Mouse (Mus musculus) yolk sac, embryonic 10.5 days (tissue): ENCODE results near the gene Phlpp1.

ENCODE experiments used
- DNase-seq: peaks from one replicate; pipeline ENCODE4 v3.0.0-alpha.2; 2017; ENCODE audit warnings: low spot score

The Phlpp1 gene

DNA sequence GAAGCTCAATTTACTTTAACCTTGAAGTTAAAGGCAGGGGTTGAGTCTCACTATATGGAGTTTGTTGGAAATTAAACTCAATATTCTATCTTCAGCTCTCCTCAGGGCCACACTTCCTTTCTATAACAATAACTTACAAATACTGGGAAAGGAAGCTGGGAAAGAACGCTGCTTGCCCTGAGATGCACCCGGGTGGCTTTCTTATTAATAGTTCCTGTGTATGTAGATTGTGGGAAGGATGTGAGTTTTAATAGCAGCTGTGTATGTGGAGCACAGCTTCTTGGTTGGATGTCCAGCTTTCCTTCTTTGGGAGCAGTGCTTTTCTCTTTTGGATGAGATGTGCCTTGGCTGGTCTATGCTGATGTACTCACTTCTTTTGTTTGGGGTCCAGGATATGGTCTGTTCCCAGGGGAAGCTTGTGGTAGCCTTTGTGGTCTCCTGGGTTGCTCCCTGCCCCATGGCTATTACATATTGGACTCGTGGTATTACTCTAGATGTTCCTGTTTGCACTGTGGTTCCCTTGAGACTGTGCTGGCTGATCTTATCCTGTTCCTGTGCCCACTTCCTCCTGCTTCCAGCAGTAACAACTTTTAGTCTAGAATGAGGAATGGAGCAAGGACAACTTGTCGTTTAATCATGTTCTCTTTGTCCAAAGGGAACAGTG lies 145.2 kb downstream of the Phlpp1 start:
- no peak for DNase-seq

GRCm38 (mm10) chr1:106318341-106318740 lies 146.8 kb downstream of the Phlpp1 start:
- DNase-seq = no peak

DNA sequence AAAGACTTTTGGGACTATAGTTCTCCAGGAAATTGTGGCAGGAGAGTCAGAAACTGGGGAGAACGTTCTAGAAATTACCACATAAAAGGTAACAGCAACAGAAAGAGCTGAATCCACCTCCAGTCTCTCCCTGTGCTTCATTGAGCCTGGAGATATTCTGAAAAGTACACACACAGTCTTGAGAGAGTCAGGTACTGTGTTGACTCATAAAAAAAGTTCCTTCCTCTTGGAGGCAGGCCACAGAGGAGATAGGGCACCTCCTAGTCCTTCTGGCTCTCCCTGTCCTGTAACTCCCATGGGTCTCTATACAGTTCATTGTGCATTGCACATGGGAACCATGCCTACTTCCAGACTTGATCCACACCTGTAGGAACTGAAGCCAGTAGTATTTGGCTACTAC lies 149.0 kb downstream of the Phlpp1 start:
- no peak for DNase-seq

GRCm38 (mm10) chr1:106321432-106322126 lies 150.0 kb downstream of the Phlpp1 start:
- DNase-seq = no peak

- DNase-seq = no peak
These were observed 155.1 kb downstream of the Phlpp1 start for GRCm38 (mm10) chr1:106326691-106327090.

DNA sequence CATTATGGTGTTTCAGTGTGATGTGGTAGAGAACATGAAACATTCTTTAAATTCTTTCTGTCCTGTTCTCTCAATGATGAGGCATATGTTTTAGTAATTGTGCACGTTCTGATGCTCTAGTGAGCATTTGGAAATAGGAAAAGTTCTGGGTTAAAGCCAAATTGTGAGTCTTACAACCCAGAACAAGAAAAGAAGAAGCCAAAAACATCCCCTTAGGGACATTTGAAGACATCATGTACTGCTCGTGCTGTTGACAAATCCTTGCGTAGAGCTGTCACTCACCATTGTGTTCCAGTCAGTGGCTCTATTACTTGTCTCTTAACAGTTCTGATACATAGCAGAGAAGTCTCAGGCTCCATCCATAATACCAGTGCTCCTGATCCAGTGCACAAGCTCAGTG lies 170.5 kb downstream of the Phlpp1 start:
- no peak for DNase-seq

DNA sequence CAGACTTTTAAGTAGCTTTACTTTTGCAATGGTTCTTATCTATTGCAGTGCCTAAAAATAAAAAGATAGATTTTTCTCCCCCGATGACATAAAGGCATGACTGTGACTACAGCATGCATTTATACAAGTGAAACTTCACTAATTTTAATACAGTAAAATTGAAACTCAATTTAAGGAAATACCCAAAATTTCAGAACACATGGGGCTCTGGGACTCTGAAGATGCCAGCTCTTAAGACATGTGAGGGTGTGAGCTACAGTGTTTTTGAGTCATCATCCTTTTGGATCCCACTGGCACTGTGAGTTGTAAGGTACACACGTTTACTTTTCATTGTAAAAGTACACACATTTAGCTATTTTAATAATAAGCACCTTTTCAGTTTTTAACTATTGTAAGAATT lies 173.7 kb downstream of the Phlpp1 start:
- DNase-seq = no peak

DNA sequence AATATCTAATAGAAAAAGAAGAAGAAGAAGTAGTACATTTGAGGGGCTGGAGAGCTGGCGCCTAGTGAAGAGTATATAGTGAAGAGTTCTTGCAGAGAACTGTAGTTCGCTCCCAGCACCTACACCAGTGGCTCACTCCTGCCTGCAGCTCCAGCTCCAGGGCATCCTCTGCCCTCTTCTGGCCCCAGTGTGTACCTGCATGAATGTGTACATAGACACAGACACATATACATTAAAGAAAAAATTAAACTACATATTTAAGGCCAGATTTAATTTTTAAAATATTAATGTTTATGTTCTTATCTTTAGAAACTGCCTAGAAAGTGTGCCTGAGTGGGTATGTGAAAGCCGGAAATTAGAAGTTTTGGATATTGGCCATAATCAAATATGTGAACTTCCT lies 175.2 kb downstream of the Phlpp1 start:
- DNase-seq = no peak

DNA sequence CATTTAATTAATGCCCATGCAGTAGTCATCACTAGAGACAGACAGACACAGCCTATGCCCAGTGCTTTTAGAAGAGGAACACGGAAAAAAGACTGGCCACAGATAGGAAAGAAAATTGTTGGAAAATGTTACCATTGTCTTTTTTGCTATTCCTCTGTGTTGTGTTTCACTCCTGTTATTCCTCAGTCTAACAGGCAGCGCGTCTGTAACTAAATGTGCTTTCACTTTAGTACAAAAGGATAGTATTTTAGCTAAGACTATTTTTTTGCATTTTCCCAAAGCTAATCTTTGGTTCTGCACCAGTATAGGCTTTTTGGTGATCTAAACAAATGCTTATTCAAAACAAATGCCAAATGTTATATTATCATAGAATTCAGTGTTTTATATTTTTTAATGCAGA lies 177.6 kb downstream of the Phlpp1 start:
- DNase-seq = no peak

- DNase-seq = peak; percentile 41
These were observed 180.0 kb downstream of the Phlpp1 start for GRCm38 (mm10) chr1:106351512-106351911.

DNA sequence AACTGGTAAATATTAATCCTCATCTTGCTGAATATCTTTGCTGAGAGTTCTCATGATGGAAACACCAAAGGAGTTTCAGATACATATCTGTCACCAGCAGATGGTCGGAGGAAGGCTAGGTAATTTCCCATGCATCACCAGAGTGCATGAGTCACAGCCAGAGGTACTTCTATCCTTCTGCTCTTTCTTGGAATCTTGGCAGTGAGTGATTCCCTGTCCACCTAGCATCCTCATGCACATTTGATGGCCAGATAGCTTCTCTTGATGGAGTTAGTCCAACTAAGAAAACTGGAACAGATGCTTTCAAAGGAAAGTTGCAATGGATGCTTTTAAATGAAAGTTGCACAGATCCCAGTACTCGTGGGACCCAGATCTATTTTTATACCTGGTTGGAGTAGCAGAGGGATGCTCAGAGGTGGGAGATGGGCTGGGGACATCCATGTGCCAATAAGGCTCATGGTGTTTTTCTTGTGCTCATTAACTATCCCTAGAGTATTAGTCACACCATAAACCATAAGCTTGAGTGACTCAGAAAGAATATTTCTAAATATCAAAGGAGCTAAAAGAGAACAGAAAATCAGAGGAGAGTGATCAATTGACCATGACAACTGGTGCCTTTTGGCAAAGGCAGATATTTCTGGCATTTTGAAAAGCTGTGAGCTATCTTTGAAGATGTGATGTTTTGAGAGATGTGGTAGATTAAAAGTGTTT lies 181.4 kb downstream of the Phlpp1 start:
- DNase-seq = no peak

GRCm38 (mm10) chr1:106353993-106354392 lies 182.4 kb downstream of the Phlpp1 start:
- DNase-seq = no peak

GRCm38 (mm10) chr1:106359474-106359873 lies 187.9 kb downstream of the Phlpp1 start:
- no peak for DNase-seq

DNA sequence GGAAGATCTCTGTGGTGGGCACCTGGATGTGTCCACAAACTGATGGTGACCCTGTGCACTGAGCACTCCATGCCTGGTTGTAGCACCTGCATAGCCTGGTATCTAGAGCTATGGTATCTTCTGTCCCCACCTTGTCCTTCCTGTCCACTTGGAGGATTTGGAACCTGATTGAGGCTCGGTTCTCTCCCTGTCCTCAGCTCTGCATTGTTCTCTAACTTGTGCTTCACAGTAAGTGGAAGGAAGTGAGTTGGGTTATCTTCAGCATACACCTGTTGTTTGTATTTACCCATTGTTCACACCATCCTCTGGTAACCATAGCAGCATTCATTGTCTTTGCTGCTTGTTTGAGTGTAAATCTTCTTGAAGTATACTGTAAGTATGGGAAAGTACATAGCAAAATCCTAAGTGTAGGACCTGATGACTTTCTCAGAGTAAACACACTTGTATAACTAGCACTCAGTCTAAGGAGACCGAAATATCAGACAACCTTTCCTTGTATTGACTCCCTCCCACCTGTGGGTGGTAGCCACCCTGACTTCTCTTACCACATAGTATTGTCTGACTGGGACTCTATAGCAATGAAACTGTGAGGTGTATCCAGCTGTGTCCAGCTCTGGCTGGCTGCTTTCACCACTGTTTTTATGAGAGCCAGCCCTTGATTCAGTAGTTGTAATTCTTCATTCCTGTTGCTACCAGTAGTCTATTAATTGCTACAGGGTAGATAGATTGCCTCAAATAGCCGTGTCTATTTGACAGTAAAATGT lies 191.5 kb downstream of the Phlpp1 start:
- no peak for DNase-seq

GRCm38 (mm10) chr1:106369330-106369729 lies 197.8 kb downstream of the Phlpp1 start:
- DNase-seq = no peak

DNA sequence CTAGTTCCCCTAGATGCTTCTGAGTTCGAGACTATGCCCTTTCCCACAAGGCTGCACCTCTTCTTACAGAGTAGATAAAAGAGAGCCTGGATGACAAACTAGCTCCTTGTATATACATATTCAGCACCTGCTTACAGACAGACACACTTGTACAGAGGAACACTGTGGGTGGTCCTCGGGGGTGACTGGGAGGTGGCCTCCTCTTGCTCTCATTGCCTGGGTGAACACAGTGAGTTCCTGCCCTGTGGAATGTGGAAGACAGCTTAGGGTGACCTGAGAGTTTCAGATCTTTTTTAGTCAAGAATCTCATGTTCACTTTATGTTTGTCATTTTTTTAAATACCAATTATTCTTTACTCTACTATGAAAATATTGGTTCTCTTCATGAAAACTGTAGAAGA lies 200.9 kb downstream of the Phlpp1 start:
- no peak for DNase-seq

GRCm38 (mm10) chr1:106373656-106374055 lies 202.1 kb downstream of the Phlpp1 start:
- DNase-seq = no peak

GRCm38 (mm10) chr1:106374274-106374673 lies 202.7 kb downstream of the Phlpp1 start:
- no peak for DNase-seq

- no peak for DNase-seq
These were observed 203.4 kb downstream of the Phlpp1 start for GRCm38 (mm10) chr1:106374971-106375370.

DNA sequence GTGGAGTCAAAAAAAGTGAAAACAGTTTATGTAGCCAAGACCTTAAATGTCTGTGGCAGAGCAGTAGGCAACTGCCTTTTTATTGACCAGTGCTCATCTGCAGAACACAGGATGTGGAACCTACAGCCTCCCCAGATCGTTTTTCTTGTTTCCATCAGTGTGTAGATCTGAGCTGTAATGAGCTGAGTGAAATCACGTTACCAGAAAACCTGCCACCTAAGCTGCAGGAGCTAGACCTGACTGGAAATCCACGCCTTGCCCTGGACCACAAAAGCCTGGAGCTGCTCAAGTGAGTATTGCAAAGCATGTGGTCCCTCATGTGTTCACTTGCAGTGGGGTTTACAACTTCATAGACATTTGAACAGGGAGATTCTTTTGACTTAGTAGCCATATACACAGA lies 204.5 kb downstream of the Phlpp1 start:
- DNase-seq = no peak

DNA sequence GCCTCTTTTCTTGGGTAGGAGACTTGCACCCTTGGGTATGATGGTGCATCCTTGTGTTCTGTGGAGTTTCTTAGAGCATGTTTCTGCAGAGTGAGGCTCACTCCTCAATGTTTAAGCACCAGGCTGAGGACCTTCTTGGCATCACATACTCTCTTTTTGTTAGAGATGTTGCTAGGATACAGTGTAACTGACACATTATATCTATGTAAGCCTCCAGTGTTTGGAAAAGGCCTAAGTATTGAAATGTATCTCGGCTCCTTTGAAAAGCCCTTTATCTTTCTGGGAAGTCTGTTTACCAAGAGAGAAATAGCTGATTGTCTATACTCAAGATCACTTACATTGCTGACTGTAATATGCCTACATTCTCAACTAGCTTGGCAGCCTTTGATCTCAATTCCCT lies 208.9 kb downstream of the Phlpp1 start:
- DNase-seq = no peak

- no peak for DNase-seq
These were observed 215.0 kb downstream of the Phlpp1 start for GRCm38 (mm10) chr1:106386542-106386941.

- DNase-seq = no peak
These were observed 215.7 kb downstream of the Phlpp1 start for GRCm38 (mm10) chr1:106387264-106387663.
